Mouse (Mus musculus) heart, adult 10 weeks (tissue): ENCODE results near the gene 1700037C18Rik. TPM values are rescaled to one million over a fixed set of nuclear protein-coding genes. Genes with fewer than 3 reads are reported as not detected.

Experiments used
- polyA plus RNA-seq: library from polyadenylated mRNA; stranded (reverse); fragments of 350-450 nt; fragmentation: Illumina TruSeq; extraction: RNeasy Lipid Tissue Mini Kit (QIAGEN cat#74804); gene quantifications from one replicate; pipeline ENCODE4 v1.2.3, GENCODE M21; 2014; ENCODE audit warnings: low read depth, low replicate concordance

1700037C18Rik gene
- 3.6 TPM for polyA plus RNA-seq

DNA sequence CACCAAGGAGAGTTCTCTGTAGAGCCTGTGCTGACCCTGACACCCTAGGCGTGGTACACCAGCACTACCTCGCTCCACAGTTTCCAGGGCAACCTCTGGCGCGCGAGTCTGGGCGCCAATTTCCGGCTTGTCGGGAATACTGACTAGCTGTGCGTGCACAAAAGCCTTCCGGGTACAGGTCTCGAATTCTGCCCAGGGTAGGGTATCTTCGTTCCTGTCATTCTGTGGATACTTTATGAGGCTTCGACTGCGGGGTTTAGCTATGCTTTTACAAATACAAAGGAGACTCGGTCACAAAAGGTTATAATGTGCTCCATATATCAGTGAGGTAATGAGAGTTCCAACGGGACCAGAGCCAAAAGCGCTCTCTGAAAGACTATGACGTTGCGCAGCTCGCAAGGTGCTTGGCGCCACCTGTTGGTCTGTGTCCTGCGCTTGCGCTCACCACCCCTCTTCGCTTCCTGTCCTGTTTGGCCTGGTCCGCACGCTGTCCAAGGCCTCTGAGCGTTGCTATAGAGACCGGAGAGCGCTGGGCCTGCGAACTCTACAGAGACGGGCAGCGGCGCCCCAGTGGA lies at the start of gene 1700037C18Rik, which contains the start of gene Cluap1:
Gene 1700037C18Rik, minus strand, starts transcription at position 153 of the 575 bp plus-strand sequence.
Gene Cluap1, plus strand, starts transcription at position 265 of the 575 bp plus-strand sequence.

DNA sequence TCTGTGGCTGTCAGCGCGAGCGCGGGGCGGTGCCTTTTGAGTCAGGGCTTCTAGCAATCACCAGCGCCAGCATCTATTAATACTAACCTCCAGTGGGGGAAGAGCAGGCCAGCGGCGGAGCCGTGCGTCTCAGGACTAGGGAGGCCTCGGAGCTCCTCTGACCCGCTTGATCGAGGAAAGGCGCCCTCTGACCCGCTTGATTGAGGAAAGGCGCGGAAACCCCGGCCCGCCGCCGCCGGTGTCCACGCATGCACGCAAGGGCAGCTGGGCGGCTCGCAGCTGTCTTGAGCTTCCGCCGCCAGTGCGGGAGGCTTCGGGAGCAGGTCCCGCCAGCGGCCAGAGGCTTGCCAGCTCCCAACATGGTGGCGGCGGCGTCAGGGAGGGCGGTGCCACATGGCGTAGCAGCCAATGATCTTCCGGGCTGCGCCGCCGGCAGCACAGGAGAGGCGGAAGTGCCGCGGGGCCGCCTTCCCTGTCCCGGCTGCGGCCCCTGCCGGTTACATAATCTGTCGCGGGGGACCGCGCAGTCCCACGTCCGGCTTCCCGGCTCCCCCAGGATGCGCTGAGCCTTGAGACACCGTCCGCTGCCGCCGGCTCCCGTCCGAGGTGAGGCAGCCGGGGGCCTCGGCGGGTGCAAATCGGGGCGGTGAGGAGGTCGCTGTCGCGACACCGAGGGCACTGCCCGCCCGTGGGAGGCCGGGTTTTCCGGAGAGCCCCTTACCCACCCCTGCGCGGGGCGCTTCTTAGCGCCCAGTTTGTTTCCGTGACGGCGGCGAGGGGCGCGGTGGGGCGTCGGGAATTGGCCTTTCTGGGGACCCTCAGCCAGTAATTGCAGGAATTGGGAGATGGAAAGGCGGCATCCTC lies 24.1 kb downstream of the 1700037C18Rik start, which contains the start of the genes Zfp597 and Gm20695:
Gene Zfp597, minus strand, starts transcription at position 361 of the 864 bp plus-strand sequence.
Gene Gm20695, plus strand, starts transcription at position 448 of the 864 bp plus-strand sequence.

DNA sequence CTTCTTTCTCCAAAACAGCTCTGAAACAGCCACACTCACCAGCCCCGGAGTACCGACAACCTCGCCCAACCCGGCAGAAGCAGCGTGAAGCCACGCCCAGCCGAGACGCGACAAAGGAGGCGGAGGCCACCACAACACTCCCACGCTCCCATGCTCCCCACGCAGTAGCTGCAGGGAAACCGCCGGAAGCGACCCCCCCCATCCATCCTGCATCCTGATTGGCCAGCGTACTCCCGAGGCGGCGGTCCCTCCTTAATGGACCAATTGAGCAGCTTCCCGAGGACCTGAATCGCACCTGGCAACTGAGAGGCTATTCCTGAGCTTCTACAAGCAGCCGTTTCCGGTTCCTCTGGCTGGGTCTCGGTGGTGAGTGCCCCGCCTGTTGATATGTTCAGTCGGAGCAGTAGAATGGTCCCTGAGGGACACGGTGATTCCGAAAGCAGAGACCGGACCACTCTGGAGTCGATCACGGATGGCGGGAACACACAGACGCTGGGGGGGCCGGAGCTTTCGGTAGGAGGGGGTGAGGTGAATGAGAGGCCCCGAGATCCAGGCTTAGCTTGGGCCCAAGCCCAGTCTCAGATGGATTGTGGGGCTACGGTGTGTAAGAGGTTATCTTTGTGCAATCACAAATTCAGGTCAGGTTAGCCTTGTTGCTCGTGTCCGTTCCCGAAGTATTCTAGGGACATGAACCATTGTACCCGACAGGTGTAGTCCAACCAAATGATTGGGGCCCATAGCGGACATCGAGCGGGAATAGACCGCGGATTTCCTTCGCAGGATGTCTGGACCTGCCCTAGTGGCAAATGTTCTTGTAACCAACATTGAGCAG lies 36.1 kb downstream of the 1700037C18Rik start, which contains the start of gene Naa60:
Gene Naa60, plus strand, starts transcription at position 160 of the 832 bp plus-strand sequence.

DNA sequence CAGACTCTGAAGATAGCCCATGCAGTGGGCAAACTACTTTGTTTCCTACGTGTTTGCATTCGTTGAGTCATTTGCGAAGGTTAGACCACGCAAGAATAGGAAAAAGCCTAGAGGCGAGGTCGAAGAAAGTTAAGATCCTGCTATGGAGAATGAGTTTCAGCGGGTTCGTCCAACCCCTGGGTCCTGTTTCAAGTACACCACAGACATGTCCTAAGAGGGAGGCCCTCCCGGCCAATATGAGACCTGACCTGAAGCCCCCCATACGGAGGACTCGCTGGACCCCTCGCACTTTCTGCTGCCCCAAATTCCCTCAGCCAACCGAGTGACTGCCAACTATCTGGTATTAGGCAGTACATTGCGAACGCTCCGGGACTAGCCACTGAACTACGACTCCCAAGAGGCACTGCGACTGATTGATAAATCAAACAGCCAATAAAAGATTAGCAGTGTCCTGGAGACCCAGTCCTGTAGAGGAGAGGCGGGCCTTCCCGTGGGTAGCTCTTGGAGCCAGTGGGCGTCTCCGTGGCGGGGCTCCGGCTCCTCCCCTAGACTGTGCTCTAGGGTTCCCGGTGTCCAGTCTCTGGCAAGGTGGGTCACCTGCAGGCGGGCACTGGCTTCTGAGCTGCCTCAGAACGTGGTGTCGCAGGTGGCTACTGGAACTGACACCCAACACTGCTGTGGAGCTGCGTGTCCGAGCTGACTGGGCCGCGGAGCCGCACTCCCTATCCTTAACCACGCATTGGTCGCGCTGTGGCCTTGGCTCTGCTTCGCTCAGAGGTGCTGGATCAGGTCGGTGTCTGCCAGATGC lies 61.6 kb downstream of the 1700037C18Rik start, which contains the start of gene Zfp174:
Gene Zfp174, plus strand, starts transcription at position 558 of the 808 bp plus-strand sequence.

Other genes with a start within 250 kb of the 1700037C18Rik start
- gene Mefv, start 190.6 kb downstream of the 1700037C18Rik start, polyA plus RNA-seq: not detected
- gene Zfp263, start 164.6 kb downstream of the 1700037C18Rik start, polyA plus RNA-seq: 13.6 TPM
- gene Olfr15, start 77.8 kb downstream of the 1700037C18Rik start, polyA plus RNA-seq: not detected
- gene Zfp174, start 61.4 kb downstream of the 1700037C18Rik start, polyA plus RNA-seq: 1.7 TPM
- gene Naa60, start 36.3 kb downstream of the 1700037C18Rik start, polyA plus RNA-seq: 58.3 TPM
- 8.6 TPM for gene Zfp597, start 24.1 kb downstream of the 1700037C18Rik start, polyA plus RNA-seq
- 1.6 TPM for gene Gm20695, start 24.0 kb downstream of the 1700037C18Rik start, polyA plus RNA-seq
- 16.3 TPM for gene Cluap1, start 112 bp upstream of the 1700037C18Rik start, polyA plus RNA-seq
- gene Nlrc3, start 67.9 kb upstream of the 1700037C18Rik start, polyA plus RNA-seq: 1.2 TPM
- 9.7 TPM for gene Slx4, start 95.1 kb upstream of the 1700037C18Rik start, polyA plus RNA-seq
- not detected for gene Dnase1, start 128.3 kb upstream of the 1700037C18Rik start, polyA plus RNA-seq
- 154 TPM for gene Trap1, start 169.1 kb upstream of the 1700037C18Rik start, polyA plus RNA-seq